Mouse (Mus musculus): ENCODE results near the gene Dip2c. TPM values are rescaled to one million over a fixed set of nuclear protein-coding genes. Genes with fewer than 3 reads are reported as not detected.

Dip2c gene
- polyA plus RNA-seq, 1 experiment from 2014 or later, result 10.4 TPM

Other genes with a start within 250 kb of the Dip2c start
- 50.7 and 53.1 TPM in 2 replicates for gene Larp4b, start 182.6 kb upstream of the Dip2c start, polyA plus RNA-seq (2014; fragmentation: Nextera tagmentation; extraction: Ambion mirVana)

Data from stomach, embryonic 14.5 days (tissue).